Mouse (Mus musculus): Measurements from ENCODE around the gene Acod1. TPM values are rescaled to one million over a fixed set of nuclear protein-coding genes. Genes with fewer than 3 reads are reported as not detected.
A peak's percentile ranks its signal among the peaks of the same experiment; 100 is the strongest.

Gene Acod1
- polyA plus RNA-seq, 1 experiment from 2014 or later, result not detected

- no peak overlapping the region for H3K27ac ChIP-seq (replicated peaks)
- no peak for ATAC-seq (ENCODE audit: insufficient number of reproducible peaks, low FRiP score, low TSS enrichment, low read depth)
- H3K4me1 ChIP-seq, result peaks cover 3% of the 10 kb centered on the region; the same call in 1 of the 2 replicates
- 76% methylated on average over 4 of the region's 4 CpGs for WGBS
- H3K4me3 ChIP-seq (replicated peaks), result no peak overlapping the region
- H3K9ac ChIP-seq, result no peak overlapping the region
- no peaks in the 10 kb centered on the region for H3K9me3 ChIP-seq (replicated peaks)
- no peaks in the 10 kb centered on the region for H3K27me3 ChIP-seq
- H3K4me2 ChIP-seq (replicated peaks), result no peak overlapping the region
- H3K36me3 ChIP-seq, result peaks cover 8% of the 10 kb centered on the region; the same call in 1 of the 2 replicates
These were observed 46.9 kb downstream of the Acod1 start for GRCm38 (mm10) chr14:103093670-103094069.

GRCm38 (mm10) chr14:103095036-103095435 is 48.3 kb downstream of the Acod1 start:
- Histone ChIP-seq H3K9me3 (replicated peaks) (no peaks in the 10 kb centered on the region), H3K27ac (replicated peaks) (no peak overlapping the region), H3K27me3 (no peaks in the 10 kb centered on the region), H3K4me1 (peaks cover 3% of the 10 kb centered on the region; the same call in 1 of the 2 replicates), H3K9ac (no peak overlapping the region), H3K4me3 (replicated peaks) (no peak overlapping the region), H3K36me3 (no peaks in the 10 kb centered on the region), H3K4me2 (replicated peaks) (no peak overlapping the region)
- 89% methylated on average over 8 of the region's 8 CpGs for WGBS
- ATAC-seq (ENCODE audit: insufficient number of reproducible peaks, low FRiP score, low TSS enrichment, low read depth), result no peak

GRCm38 (mm10) chr14:103095826-103096225 is 49.0 kb downstream of the Acod1 start:
- H3K27ac ChIP-seq (replicated peaks), result no peak overlapping the region
- WGBS, result 93% methylated on average over 8 of the region's 8 CpGs
- no peak for ATAC-seq (ENCODE audit: insufficient number of reproducible peaks, low FRiP score, low TSS enrichment, low read depth)

GRCm38 (mm10) chr14:103096621-103097020 is 49.8 kb downstream of the Acod1 start:
- no peak for ATAC-seq (ENCODE audit: insufficient number of reproducible peaks, low FRiP score, low TSS enrichment, low read depth)
- peaks cover 3% of the 10 kb centered on the region; the same call in 1 of the 2 replicates for H3K4me1 ChIP-seq
- H3K9me3 ChIP-seq (replicated peaks), result no peaks in the 10 kb centered on the region
- H3K4me3 ChIP-seq (replicated peaks), result no peak overlapping the region
- H3K27me3 ChIP-seq, result no peaks in the 10 kb centered on the region
- 70% methylated on average over 6 of the region's 6 CpGs for WGBS
- H3K27ac ChIP-seq (replicated peaks), result no peak overlapping the region
- no peak overlapping the region for H3K9ac ChIP-seq
- H3K4me2 ChIP-seq (replicated peaks), result no peak overlapping the region
- no peaks in the 10 kb centered on the region for H3K36me3 ChIP-seq

More at GRCm38 (mm10) chr14:103095826-103096225, 49.0 kb downstream of the Acod1 start:
- H3K4me1 ChIP-seq, result peaks cover 3% of the 10 kb centered on the region; the same call in 1 of the 2 replicates
- H3K9me3 ChIP-seq (replicated peaks), result no peaks in the 10 kb centered on the region
- no peak overlapping the region for H3K4me2 ChIP-seq (replicated peaks)
- H3K4me3 ChIP-seq (replicated peaks), result no peak overlapping the region
- H3K27me3 ChIP-seq, result no peaks in the 10 kb centered on the region
- H3K9ac ChIP-seq, result no peak overlapping the region
- no peaks in the 10 kb centered on the region for H3K36me3 ChIP-seq

- H3K27me3 ChIP-seq, result no peaks in the 10 kb centered on the region
- H3K4me2 ChIP-seq (replicated peaks), result peak overlapping the region; percentile 58
- ATAC-seq (ENCODE audit: insufficient number of reproducible peaks, low FRiP score, low TSS enrichment, low read depth), result no peak
- 0% methylated on average over 2 of the region's 2 CpGs for WGBS
- H3K9ac ChIP-seq, result peak overlapping the region; percentile 80
- no peaks in the 10 kb centered on the region for H3K9me3 ChIP-seq (replicated peaks)
- peak overlapping the region; percentile 89 for H3K4me3 ChIP-seq (replicated peaks)
- peaks cover 6% of the 10 kb centered on the region for H3K4me1 ChIP-seq
- peak overlapping the region; percentile 99 for H3K27ac ChIP-seq (replicated peaks)
- H3K36me3 ChIP-seq, result no peaks in the 10 kb centered on the region
These were observed 51.4 kb downstream of the Acod1 start for GRCm38 (mm10) chr14:103098213-103098586.

- no peaks in the 10 kb centered on the region for H3K36me3 ChIP-seq
- peak overlapping the region; percentile 80 for H3K9ac ChIP-seq
- peak; percentile 88 for ATAC-seq (ENCODE audit: insufficient number of reproducible peaks, low FRiP score, low TSS enrichment, low read depth)
- WGBS, result under 1% methylated on average over 82 of the region's 86 CpGs
- peak overlapping the region; percentile 58 for H3K4me2 ChIP-seq (replicated peaks)
- peak overlapping the region; percentile 99 for H3K27ac ChIP-seq (replicated peaks)
- H3K4me3 ChIP-seq (replicated peaks), result peak overlapping the region; percentile 89
- H3K4me1 ChIP-seq, result peaks cover 6% of the 10 kb centered on the region
- H3K9me3 ChIP-seq (replicated peaks), result no peaks in the 10 kb centered on the region
- no peaks in the 10 kb centered on the region for H3K27me3 ChIP-seq
These were observed 51.9 kb downstream of the Acod1 start for GRCm38 (mm10) chr14:103098587-103099235.

- H3K9me3 ChIP-seq (replicated peaks), result no peaks in the 10 kb centered on the region
- peak within 1 kb of the TSS; percentile 80 for H3K9ac ChIP-seq
- peak within 1 kb of the TSS; percentile 58 for H3K4me2 ChIP-seq (replicated peaks)
- WGBS, result under 1% methylated on average over 85 of the region's 88 CpGs
- H3K27me3 ChIP-seq, result no peaks in the 10 kb centered on the region
- peak within 1 kb of the TSS; percentile 99 for H3K27ac ChIP-seq (replicated peaks)
- peak; percentile 93 for ATAC-seq (ENCODE audit: insufficient number of reproducible peaks, low FRiP score, low TSS enrichment, low read depth)
- peak within 1 kb of the TSS; percentile 89 for H3K4me3 ChIP-seq (replicated peaks)
- peaks cover 6% of the 10 kb centered on the region for H3K4me1 ChIP-seq
- H3K36me3 ChIP-seq, result no peaks in the 10 kb centered on the region
These were observed 52.6 kb downstream of the Acod1 start, which contains the start of gene Fbxl3 for GRCm38 (mm10) chr14:103099238-103099933. Gene Fbxl3 (minus strand): TSS chr14:103099566.

- H3K27ac ChIP-seq (replicated peaks), result peak overlapping the region; percentile 99; the same call in 1 of the 2 replicates
- no peak for ATAC-seq (ENCODE audit: insufficient number of reproducible peaks, low FRiP score, low TSS enrichment, low read depth)
- H3K9ac ChIP-seq, result no peak overlapping the region
- peaks cover 6% of the 10 kb centered on the region for H3K4me1 ChIP-seq
- WGBS, result 78% methylated on average over 13 of the region's 13 CpGs
- H3K9me3 ChIP-seq (replicated peaks), result no peaks in the 10 kb centered on the region
- 0 out of 2 replicates have a peak overlapping the region, but pooled peaks have one; percentile 89 for H3K4me3 ChIP-seq (replicated peaks)
- peak overlapping the region; percentile 58; the same call in 1 of the 2 replicates for H3K4me2 ChIP-seq (replicated peaks)
- H3K36me3 ChIP-seq, result no peaks in the 10 kb centered on the region
- no peaks in the 10 kb centered on the region for H3K27me3 ChIP-seq
These were observed 53.5 kb downstream of the Acod1 start for GRCm38 (mm10) chr14:103100296-103100695.

GRCm38 (mm10) chr14:103101171-103101570 is 54.4 kb downstream of the Acod1 start:
- no peaks in the 10 kb centered on the region for H3K27me3 ChIP-seq
- no peak overlapping the region for H3K9ac ChIP-seq
- no peak overlapping the region for H3K4me2 ChIP-seq (replicated peaks)
- H3K4me1 ChIP-seq, result peaks cover 6% of the 10 kb centered on the region
- WGBS, result 72% methylated on average over 3 of the region's 3 CpGs
- ATAC-seq (ENCODE audit: insufficient number of reproducible peaks, low FRiP score, low TSS enrichment, low read depth), result no peak
- H3K36me3 ChIP-seq, result no peaks in the 10 kb centered on the region
- peak overlapping the region; percentile 7; the same call in 1 of the 2 replicates for H3K27ac ChIP-seq (replicated peaks)
- no peaks in the 10 kb centered on the region for H3K9me3 ChIP-seq (replicated peaks)
- H3K4me3 ChIP-seq (replicated peaks), result no peak overlapping the region

GRCm38 (mm10) chr14:103102246-103102645 is 55.5 kb downstream of the Acod1 start:
- H3K4me2 ChIP-seq (replicated peaks), result no peak overlapping the region
- no peak overlapping the region; the same call in 1 of the 2 replicates for H3K27ac ChIP-seq (replicated peaks)
- H3K27me3 ChIP-seq, result no peaks in the 10 kb centered on the region
- H3K9ac ChIP-seq, result no peak overlapping the region
- H3K9me3 ChIP-seq (replicated peaks), result no peaks in the 10 kb centered on the region
- H3K4me1 ChIP-seq, result peaks cover 6% of the 10 kb centered on the region
- no peak overlapping the region for H3K4me3 ChIP-seq (replicated peaks)
- WGBS, result 65% methylated on average over 6 of the region's 6 CpGs
- no peaks in the 10 kb centered on the region for H3K36me3 ChIP-seq
- no peak for ATAC-seq (ENCODE audit: insufficient number of reproducible peaks, low FRiP score, low TSS enrichment, low read depth)

GRCm38 (mm10) chr14:103102731-103103335 is 56.1 kb downstream of the Acod1 start:
- Histone ChIP-seq H3K4me1 (peaks cover 3% of the 10 kb centered on the region; the same call in 1 of the 2 replicates), H3K9ac (no peak overlapping the region), H3K36me3 (no peaks in the 10 kb centered on the region), H3K9me3 (replicated peaks) (no peaks in the 10 kb centered on the region), H3K27ac (replicated peaks) (no peak overlapping the region), H3K27me3 (no peaks in the 10 kb centered on the region), H3K4me3 (replicated peaks) (no peak overlapping the region), H3K4me2 (replicated peaks) (no peak overlapping the region)
- no peak for ATAC-seq (ENCODE audit: insufficient number of reproducible peaks, low FRiP score, low TSS enrichment, low read depth)
- WGBS, result 69% methylated on average over 10 of the region's 10 CpGs

Data from embryonic facial prominence, embryonic 15.5 days (tissue).